Comparison of ENCODE assay signal across 8 mouse cellular contexts in genomic region chr9:113441770-113442411, GRCm38 (mm10).
DNase-seq lines count a peak whose midpoint lies in the region; ATAC-seq and TF ChIP-seq lines count a peak whose summit lies in the region.

No protein-coding gene starts in this region.

- H3K27ac ChIP-seq in forebrain, embryonic 16.5 days (ENCODE audit: low read length) = no peak overlapping the region
- peak overlapping the region; percentile 51; the same call in 1 of the 2 replicates for H3K27ac ChIP-seq in layer of hippocampus, adult 2 months
- H3K27ac ChIP-seq in olfactory bulb, adult 2 months (ENCODE audit: insufficient read depth, low read depth, low read length) = no peak overlapping the region

- peak; percentile 90 for TF ChIP-seq CTCF in layer of hippocampus, adult 2 months (conservative IDR thresholded peaks at IDR 0.05)
- TF ChIP-seq CTCF in olfactory bulb, adult 2 months (IDR thresholded peaks at IDR 0.05; ENCODE audit: insufficient read depth, low read depth, low read length) = peak; percentile 80

- H3K4me3 ChIP-seq in forebrain, embryonic 16.5 days (replicated peaks; ENCODE audit: low read length) = peak overlapping the region; percentile 30
- peak overlapping the region; percentile 51 for H3K4me3 ChIP-seq in layer of hippocampus, adult 2 months
- peak overlapping the region; percentile 37 for H3K4me3 ChIP-seq in olfactory bulb, adult 2 months (ENCODE audit: insufficient read depth, low read depth, low read length)

- ATAC-seq in forebrain, embryonic 16.5 days = peak; percentile 88

- no peaks in the 10 kb centered on the region for H3K9me3 ChIP-seq in forebrain, embryonic 16.5 days (ENCODE audit: control insufficient read depth, low read length)

- no peaks in the 10 kb centered on the region for H3K27me3 ChIP-seq in forebrain, embryonic 16.5 days (replicated peaks; ENCODE audit: control insufficient read depth, insufficient read depth, low read length)

- WGBS in forebrain, embryonic 16.5 days = 6% methylated on average over 21 of the region's 21 CpGs
- 7% methylated on average over 21 of the region's 21 CpGs for WGBS in olfactory bulb, adult 2 months

- peak overlapping the region; percentile 48 for H3K4me2 ChIP-seq in forebrain, embryonic 16.5 days (ENCODE audit: low read length)

- H3K36me3 ChIP-seq in forebrain, embryonic 16.5 days (ENCODE audit: control insufficient read depth, insufficient read depth) = no peaks in the 10 kb centered on the region

- 0 out of 2 replicates have a peak, but pooled peaks cover 3% of the 10 kb centered on the region for H3K4me1 ChIP-seq in forebrain, embryonic 16.5 days (replicated peaks; ENCODE audit: control insufficient read depth, insufficient read depth, low read length)
- H3K4me1 ChIP-seq in olfactory bulb, adult 2 months (ENCODE audit: control insufficient read depth, insufficient read depth, low read length) = peaks cover 14% of the 10 kb centered on the region

- peak; percentile 90 for DNase-seq in ES-CJ7 (ENCODE audit: low read depth, low spot score)
- DNase-seq in cerebellum, adult 11 months = peak; percentile 83
- peak; percentile 83 for DNase-seq in heart, postnatal 4 days
- DNase-seq in layer of hippocampus, adult 2 months (ENCODE audit: low spot score in 2 of 2) = peak; percentile 75 to 89
- peak; percentile 14 to 15 for DNase-seq in lung, adult 18-20 months
- peak; percentile 77 for DNase-seq in thymus, postnatal 4 days

- H3K9ac ChIP-seq in forebrain, embryonic 16.5 days (replicated peaks; ENCODE audit: low read depth, low read length) = peak overlapping the region; percentile 43; the same call in 1 of the 2 replicates

- no peak for TF ChIP-seq POLR2A in olfactory bulb, adult 2 months (IDR thresholded peaks at IDR 0.05; ENCODE audit: insufficient read depth, low read depth, low read length)

Comparison
In these comparisons a context has a peak if more than half of its experiments do, and no peak if none do; other contexts are left out.
1. DNase-seq: peak in every context shown above with its lines; median percentile 90 in ES-CJ7; 83 in cerebellum, adult 11 months; 83 in heart, postnatal 4 days; 82 in layer of hippocampus, adult 2 months; 77 in thymus, postnatal 4 days; 14 in lung, adult 18-20 months.